Mouse (Mus musculus) heart, embryonic 13.5 days (tissue): ENCODE measurements around the gene Gprin1. TPM values are rescaled to one million over a fixed set of nuclear protein-coding genes. Genes with fewer than 3 reads are reported as not detected.

Source experiments
- ATAC-seq: fragments of 200-750 bp; cut with Nextera tagmentation; 2 replicates; pipeline ENCODE4 v1.8.0; 2017; ENCODE audit warnings: moderate TSS enrichment; ENCODE audit not compliant: insufficient number of reproducible peaks, low FRiP score, low TSS enrichment; ENCODE audit errors: extremely low read depth
- H3K27ac ChIP-seq: fragments of 300-500 bp; sonication (generic); replicated peaks from 2 replicates; pipeline ENCODE4 v1.5.1; 2015; ENCODE audit warnings: moderate library complexity, mild to moderate bottlenecking, inconsistent platforms
- H3K27me3 ChIP-seq: fragments of 300-500 bp; sonication (generic); replicated peaks from 2 replicates; pipeline ENCODE4 v1.6.1; 2015; ENCODE audit warnings: mild to moderate bottlenecking, inconsistent platforms
- H3K36me3 ChIP-seq: fragments of 300-500 bp; sonication (generic); 2 replicates; pipeline ENCODE4 v1.6.1; 2015; ENCODE audit warnings: mild to moderate bottlenecking, inconsistent platforms
- H3K4me1 ChIP-seq: fragments of 300-500 bp; sonication (generic); 2 replicates; pipeline ENCODE4 v1.6.1; 2015; ENCODE audit warnings: inconsistent platforms
- H3K4me2 ChIP-seq: fragments of 300-500 bp; sonication (generic); 2 replicates; pipeline ENCODE4 v1.6.1; 2015; ENCODE audit warnings: inconsistent platforms, mild to moderate bottlenecking, moderate library complexity
- H3K4me3 ChIP-seq: fragments of 300-500 bp; sonication (generic); 2 replicates; pipeline ENCODE4 v1.5.1; 2015; ENCODE audit warnings: moderate library complexity, mild to moderate bottlenecking, inconsistent platforms
- H3K9ac ChIP-seq: fragments of 300-500 bp; sonication (generic); 2 replicates; pipeline ENCODE4 v1.6.1; 2015; ENCODE audit warnings: inconsistent platforms, mild to moderate bottlenecking, moderate library complexity
- H3K9me3 ChIP-seq: fragments of 300-500 bp; sonication (generic); 2 replicates; pipeline ENCODE4 v1.6.1; 2016; ENCODE audit warnings: inconsistent platforms
- WGBS: fragments of 180-500 bp; shearing (Covaris S2); methylation state at CpG from one replicate; pipeline ENCODE4 v1.1.7; 2015; ENCODE audit warnings: mixed read lengths; 5-methylcytosine and 5-hydroxymethylcytosine counted together
- polyA plus RNA-seq: library from polyadenylated mRNA; unstranded; fragments of >200 nt; fragmentation: Nextera tagmentation; extraction: Ambion mirVana; gene quantifications from 2 replicates; pipeline ENCODE4 v1.2.1, GENCODE M21; 2015

Gene Gprin1
- polyA plus RNA-seq, 1 experiment from 2014 or later = not detected

GRCm38 (mm10) chr13:54749061-54749863, 412 bp downstream of the Gprin1 start:
- ATAC-seq = no peak; the same call in 1 of the 2 replicates
- Histone ChIP-seq H3K4me3 (peak overlapping the region; percentile 61), H3K27ac (no peak overlapping the region), H3K4me2 (peak overlapping the region; percentile 90), H3K9me3 (no peaks in the 10 kb centered on the region), H3K9ac (no peak overlapping the region), H3K36me3 (no peaks in the 10 kb centered on the region), H3K27me3 (peaks cover 97% of the 10 kb centered on the region), H3K4me1 (peaks cover 8% of the 10 kb centered on the region)
- WGBS = 2% methylated on average over 98 of the region's 100 CpGs

- Histone ChIP-seq H3K9me3 (no peaks in the 10 kb centered on the region), H3K4me3 (peak overlapping the region; percentile 61), H3K36me3 (no peaks in the 10 kb centered on the region), H3K27me3 (peaks cover 95% of the 10 kb centered on the region), H3K27ac (no peak overlapping the region), H3K4me2 (peak overlapping the region; percentile 90), H3K4me1 (peaks cover 8% of the 10 kb centered on the region), H3K9ac (no peak overlapping the region)
- ATAC-seq = no peak; the same call in 1 of the 2 replicates
- 54% methylated on average over 10 of the region's 10 CpGs for WGBS
These were observed 983 bp downstream of the Gprin1 start for GRCm38 (mm10) chr13:54748721-54749060.

DNA sequence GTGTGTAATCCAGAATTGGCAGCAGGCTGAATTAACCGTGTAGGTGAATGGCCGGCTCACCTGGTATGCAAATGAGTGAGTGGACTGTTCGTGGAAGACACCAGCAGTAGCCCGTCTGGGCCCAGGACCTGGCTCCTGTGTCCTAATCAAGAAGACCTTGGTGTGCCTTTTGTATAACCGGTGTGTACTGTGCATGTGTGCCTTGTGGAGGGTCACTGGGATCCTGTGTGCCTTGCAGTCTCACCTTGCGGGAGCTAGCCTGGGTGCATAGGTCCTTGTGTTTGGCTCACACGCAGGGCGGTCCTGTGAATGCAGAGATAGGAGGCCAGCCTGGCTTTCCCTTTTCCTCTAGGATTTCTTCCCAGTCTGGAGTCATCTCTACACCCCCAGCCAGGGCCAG, 1.5 kb downstream of the Gprin1 start:
- Histone ChIP-seq H3K4me3 (no peak overlapping the region), H3K27ac (no peak overlapping the region), H3K27me3 (peaks cover 90% of the 10 kb centered on the region), H3K9ac (no peak overlapping the region), H3K36me3 (no peaks in the 10 kb centered on the region), H3K4me1 (peaks cover 8% of the 10 kb centered on the region), H3K9me3 (no peaks in the 10 kb centered on the region), H3K4me2 (no peak overlapping the region)
- ATAC-seq = no peak
- WGBS = 80% methylated on average over 8 of the region's 8 CpGs

GRCm38 (mm10) chr13:54746896-54747295, 2.8 kb downstream of the Gprin1 start:
- Histone ChIP-seq H3K27ac (no peak overlapping the region), H3K36me3 (no peaks in the 10 kb centered on the region), H3K27me3 (peaks cover 85% of the 10 kb centered on the region), H3K9me3 (no peaks in the 10 kb centered on the region), H3K9ac (no peak overlapping the region), H3K4me3 (no peak overlapping the region), H3K4me2 (no peak overlapping the region), H3K4me1 (peaks cover 8% of the 10 kb centered on the region)
- 24% methylated on average over 10 of the region's 10 CpGs for WGBS
- ATAC-seq = no peak

DNA sequence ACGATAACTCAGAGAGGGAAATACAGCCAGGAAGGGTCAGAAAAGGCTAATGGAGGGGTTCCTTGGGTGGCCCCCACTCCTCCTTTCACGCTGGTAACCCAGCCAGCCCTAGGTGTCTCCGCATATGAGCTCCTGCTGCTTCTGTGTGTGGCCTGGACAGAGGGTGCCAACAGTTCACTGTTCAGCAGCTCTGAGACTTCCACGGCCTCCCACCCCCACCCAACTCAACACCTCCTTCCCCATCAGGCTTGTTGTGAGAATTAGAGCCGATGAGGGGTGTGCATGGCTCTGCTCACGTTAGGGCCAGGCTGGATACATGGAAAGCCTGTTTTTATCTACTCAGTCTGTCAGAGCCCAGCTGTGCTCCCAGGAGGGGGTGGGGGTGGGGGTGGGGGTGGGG, 3.6 kb downstream of the Gprin1 start:
- no peak overlapping the region for H3K4me2 ChIP-seq
- H3K36me3 ChIP-seq = no peaks in the 10 kb centered on the region
- H3K9me3 ChIP-seq = no peaks in the 10 kb centered on the region
- 22% methylated on average over 6 of the region's 6 CpGs for WGBS
- no peak overlapping the region for H3K9ac ChIP-seq
- no peak for ATAC-seq
- H3K4me3 ChIP-seq = no peak overlapping the region
- H3K27me3 ChIP-seq = peaks cover 85% of the 10 kb centered on the region
- no peak overlapping the region for H3K27ac ChIP-seq
- H3K4me1 ChIP-seq = peaks cover 8% of the 10 kb centered on the region

DNA sequence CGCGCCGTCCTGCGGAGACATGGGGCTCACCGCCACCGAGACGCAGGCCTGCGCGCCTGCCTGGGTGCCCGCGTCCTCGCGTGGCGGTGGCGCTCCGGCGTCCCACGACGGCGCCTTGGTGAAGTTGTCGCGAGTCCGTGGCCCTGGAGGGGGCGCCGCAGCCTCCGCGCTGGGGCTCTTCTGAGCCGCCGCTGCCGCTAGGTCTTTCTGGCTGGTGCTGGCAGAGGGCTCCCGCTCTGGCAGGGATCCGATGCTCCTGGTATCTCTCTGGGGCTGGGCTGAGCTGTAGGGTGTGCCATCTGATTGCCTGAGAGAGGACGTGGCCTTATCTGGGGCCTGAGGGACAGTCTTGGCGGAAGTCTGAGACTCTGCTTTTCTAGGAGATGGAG, 11.5 kb downstream of the Gprin1 start:
- Histone ChIP-seq H3K9ac (peak overlapping the region; percentile 65; the same call in 1 of the 2 replicates), H3K4me3 (peak overlapping the region; percentile 52), H3K4me2 (peak overlapping the region; percentile 74), H3K36me3 (no peaks in the 10 kb centered on the region), H3K27me3 (peaks cover 93% of the 10 kb centered on the region), H3K27ac (no peak overlapping the region), H3K9me3 (no peaks in the 10 kb centered on the region), H3K4me1 (peaks cover 15% of the 10 kb centered on the region)
- ATAC-seq = no peak
- 2% methylated on average over 34 of the region's 34 CpGs for WGBS

- no peaks in the 10 kb centered on the region for H3K36me3 ChIP-seq
- H3K9me3 ChIP-seq = no peaks in the 10 kb centered on the region
- peak overlapping the region; percentile 52 for H3K4me3 ChIP-seq
- H3K4me2 ChIP-seq = peak overlapping the region; percentile 74
- H3K27me3 ChIP-seq = peaks cover 95% of the 10 kb centered on the region
- H3K27ac ChIP-seq = no peak overlapping the region
- 1% methylated on average over 82 of the region's 87 CpGs for WGBS
- H3K4me1 ChIP-seq = peaks cover 15% of the 10 kb centered on the region
- H3K9ac ChIP-seq = peak overlapping the region; percentile 65
- no peak for ATAC-seq
These were observed 12.0 kb downstream of the Gprin1 start for GRCm38 (mm10) chr13:54737488-54738212.

- peak overlapping the region; percentile 52 for H3K4me3 ChIP-seq
- H3K27ac ChIP-seq = no peak overlapping the region
- H3K4me2 ChIP-seq = peak overlapping the region; percentile 74
- H3K36me3 ChIP-seq = no peaks in the 10 kb centered on the region
- H3K9me3 ChIP-seq = no peaks in the 10 kb centered on the region
- no peak for ATAC-seq
- 14% methylated on average over 3 of the region's 3 CpGs for WGBS
- peak overlapping the region; percentile 65; the same call in 1 of the 2 replicates for H3K9ac ChIP-seq
- peaks cover 88% of the 10 kb centered on the region for H3K27me3 ChIP-seq
- H3K4me1 ChIP-seq = peaks cover 15% of the 10 kb centered on the region
These were observed 12.7 kb downstream of the Gprin1 start for GRCm38 (mm10) chr13:54736931-54737330.

GRCm38 (mm10) chr13:54726131-54726530, 23.5 kb downstream of the Gprin1 start:
- Histone ChIP-seq H3K27me3 (peaks cover 26% of the 10 kb centered on the region), H3K36me3 (no peaks in the 10 kb centered on the region), H3K9me3 (0 out of 2 replicates have a peak, but pooled peaks cover 7% of the 10 kb centered on the region), H3K4me2 (no peak overlapping the region), H3K4me3 (no peak overlapping the region), H3K4me1 (no peaks in the 10 kb centered on the region), H3K27ac (no peak overlapping the region), H3K9ac (no peak overlapping the region)
- 50% methylated on average over 11 of the region's 11 CpGs for WGBS
- no peak for ATAC-seq

GRCm38 (mm10) chr13:54723143-54723542, 26.5 kb downstream of the Gprin1 start:
- no peak overlapping the region for H3K9ac ChIP-seq
- 77% methylated on average over 3 of the region's 3 CpGs for WGBS
- no peak overlapping the region for H3K27ac ChIP-seq
- no peaks in the 10 kb centered on the region for H3K4me1 ChIP-seq
- H3K36me3 ChIP-seq = no peaks in the 10 kb centered on the region
- H3K4me3 ChIP-seq = no peak overlapping the region
- H3K27me3 ChIP-seq = peaks cover 23% of the 10 kb centered on the region
- H3K9me3 ChIP-seq = 0 out of 2 replicates have a peak, but pooled peaks cover 7% of the 10 kb centered on the region
- no peak for ATAC-seq
- no peak overlapping the region for H3K4me2 ChIP-seq

GRCm38 (mm10) chr13:54716916-54717315, 32.8 kb downstream of the Gprin1 start:
- Histone ChIP-seq H3K4me1 (no peaks in the 10 kb centered on the region), H3K36me3 (no peaks in the 10 kb centered on the region), H3K4me3 (no peak overlapping the region), H3K9me3 (no peaks in the 10 kb centered on the region), H3K9ac (no peak overlapping the region), H3K27me3 (peaks cover 41% of the 10 kb centered on the region), H3K27ac (no peak overlapping the region), H3K4me2 (no peak overlapping the region)
- ATAC-seq = no peak
- WGBS = 3% methylated on average over 5 of the region's 5 CpGs
